Mouse (Mus musculus): ENCODE measurements around the gene Bpifa2.

DNA sequence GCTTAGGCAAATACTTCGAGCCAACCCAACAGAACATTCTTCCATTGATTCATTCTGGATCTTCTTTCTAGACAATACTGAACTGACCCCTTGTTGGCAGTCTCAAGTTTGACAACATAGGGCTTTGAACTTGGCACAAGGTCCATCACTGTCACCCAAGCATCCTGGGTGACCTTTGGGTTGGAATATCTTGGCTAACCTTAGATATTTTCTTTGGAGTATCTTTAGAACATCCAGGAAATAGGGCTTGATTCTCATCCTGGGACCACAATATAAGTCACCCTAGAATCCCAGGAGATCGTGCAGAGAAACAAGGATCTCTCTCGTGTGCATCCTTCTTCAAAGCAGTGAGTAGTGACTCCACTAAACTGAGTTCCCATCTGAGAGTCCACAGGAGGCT, at the start of gene Bpifa2:
- TF ChIP-seq TAL1 (conservative IDR thresholded peaks at IDR 0.05; ENCODE audit: low read depth, low read length) (no peak), CTCF (IDR thresholded peaks at IDR 0.05; ENCODE audit: low read depth, low read length) (no peak), POLR2AphosphoS5 (IDR thresholded peaks at IDR 0.05; ENCODE audit: insufficient replicate concordance, low read depth, low read length) (no peak), GATA1 (IDR thresholded peaks at IDR 0.05; ENCODE audit: borderline replicate concordance, low read length) (no peak), GATA2 (IDR thresholded peaks at IDR 0.05; ENCODE audit: borderline replicate concordance, low read depth, low read length) (no peak)
